Mouse (Mus musculus) stomach, embryonic 15.5 days (tissue): ENCODE data around the gene Dohh. TPM values are rescaled to one million over a fixed set of nuclear protein-coding genes. Genes with fewer than 3 reads are reported as not detected.

Source experiments
- ATAC-seq: fragments of 200-750 bp; cut with Nextera tagmentation; 2 replicates; pipeline ENCODE4 v1.8.0; 2017; ENCODE audit warnings: low read depth, moderate number of reproducible peaks, moderate TSS enrichment; ENCODE audit not compliant: insufficient read depth, low FRiP score
- H3K27ac ChIP-seq: fragments of 300-500 bp; sonication (generic); 2 replicates; pipeline ENCODE4 v1.5.1; 2015; ENCODE audit warnings: mild to moderate bottlenecking, inconsistent platforms
- H3K27me3 ChIP-seq: fragments of 300-500 bp; sonication (generic); replicated peaks from 2 replicates; pipeline ENCODE4 v1.6.1; 2015; ENCODE audit warnings: inconsistent platforms
- H3K36me3 ChIP-seq: fragments of 300-500 bp; sonication (generic); 2 replicates; pipeline ENCODE4 v1.6.1; 2015; ENCODE audit warnings: inconsistent platforms
- H3K4me1 ChIP-seq: fragments of 300-500 bp; sonication (generic); 2 replicates; pipeline ENCODE4 v1.6.1; 2015; ENCODE audit warnings: inconsistent platforms
- H3K4me2 ChIP-seq: fragments of 300-500 bp; sonication (generic); 2 replicates; pipeline ENCODE4 v1.6.1; 2015; ENCODE audit warnings: mild to moderate bottlenecking, inconsistent platforms
- H3K4me3 ChIP-seq: fragments of 300-500 bp; sonication (generic); replicated peaks from 2 replicates; pipeline ENCODE4 v1.5.1; 2015; ENCODE audit warnings: inconsistent platforms
- H3K9ac ChIP-seq: fragments of 300-500 bp; sonication (generic); 2 replicates; pipeline ENCODE4 v1.6.1; 2015; ENCODE audit warnings: inconsistent platforms
- H3K9me3 ChIP-seq: fragments of 300-500 bp; sonication (generic); 2 replicates; pipeline ENCODE4 v1.6.1; 2016; ENCODE audit warnings: inconsistent platforms
- WGBS: fragments of 180-500 bp; shearing (Covaris S2); methylation state at CpG from one replicate; pipeline ENCODE4 v1.1.7; 2015; 5-methylcytosine and 5-hydroxymethylcytosine counted together
- polyA plus RNA-seq: library from polyadenylated mRNA; unstranded; fragments of >200 nt; fragmentation: Nextera tagmentation; extraction: Ambion mirVana; gene quantifications from 2 replicates; pipeline ENCODE4 v1.2.1, GENCODE M21; 2015

Gene Dohh
- polyA plus RNA-seq, 1 experiment from 2014 or later, result 78.9 TPM

DNA sequence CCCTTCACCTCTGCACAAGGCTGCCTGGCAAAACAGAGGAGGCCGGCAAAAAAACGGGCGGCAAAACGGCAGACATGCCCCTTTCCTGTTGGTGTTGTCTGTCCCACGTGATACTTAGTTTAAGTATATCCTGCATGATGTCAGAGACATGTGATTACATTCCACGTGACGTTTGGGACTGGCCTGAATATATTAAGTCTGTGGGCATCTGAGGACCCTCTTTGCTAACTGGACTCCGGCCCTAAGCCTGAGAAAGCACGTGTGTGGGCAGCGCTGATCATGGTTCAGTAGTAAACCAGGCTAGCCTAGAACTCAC is 16.9 kb downstream of the Dohh start:
- Histone ChIP-seq H3K36me3 (peaks cover 19% of the 10 kb centered on the region; the same call in 1 of the 2 replicates), H3K27me3 (no peaks in the 10 kb centered on the region), H3K27ac (peak overlapping the region; percentile 89), H3K4me1 (peaks cover 29% of the 10 kb centered on the region), H3K9ac (no peak overlapping the region), H3K4me2 (no peak overlapping the region), H3K4me3 (no peak overlapping the region), H3K9me3 (no peaks in the 10 kb centered on the region)
- no peak for ATAC-seq
- WGBS, result 38% methylated on average over 10 of the region's 10 CpGs

DNA sequence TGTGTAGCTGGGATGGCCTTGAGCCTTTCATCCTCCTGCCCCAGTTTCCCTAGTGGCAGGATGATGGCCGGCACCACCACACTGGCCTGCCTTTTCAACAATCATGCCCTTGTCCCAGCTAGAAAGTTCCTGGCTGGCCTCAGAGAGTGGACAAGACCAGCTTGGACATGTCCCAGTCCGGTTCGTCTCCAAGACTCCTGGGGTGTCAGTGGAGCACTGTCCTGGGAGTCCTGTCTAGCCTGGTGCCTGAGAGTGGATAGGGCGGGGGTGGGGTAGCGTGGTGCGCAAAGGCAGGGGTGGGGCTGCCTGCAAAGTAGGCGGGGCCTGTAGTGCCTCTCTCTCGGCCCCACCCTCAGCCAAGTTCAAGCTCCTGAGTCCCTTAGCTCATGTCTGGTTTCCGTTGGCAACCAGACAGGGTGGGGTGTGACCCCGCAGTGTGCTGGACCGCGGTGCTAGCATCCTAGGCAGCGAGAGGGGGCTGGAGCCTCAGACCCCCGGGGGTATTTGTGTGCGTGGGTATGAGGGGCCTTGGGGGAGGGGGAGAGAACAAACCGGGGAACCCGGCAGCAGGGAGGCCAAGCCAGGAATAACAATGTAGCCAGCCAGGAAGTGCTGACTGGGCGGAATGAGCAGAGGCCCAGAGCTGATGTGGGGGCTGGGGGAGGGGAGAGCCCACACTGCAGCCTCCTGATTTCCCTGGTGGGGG is 17.4 kb downstream of the Dohh start:
- peak overlapping the region; percentile 89 for H3K27ac ChIP-seq
- 6% methylated on average over 17 of the region's 18 CpGs for WGBS
- H3K9ac ChIP-seq, result no peak overlapping the region
- peak overlapping the region; percentile 19; the same call in 1 of the 2 replicates for H3K4me3 ChIP-seq
- peak; percentile 75 for ATAC-seq
- H3K27me3 ChIP-seq, result no peaks in the 10 kb centered on the region
- peak overlapping the region; percentile 46 for H3K4me2 ChIP-seq
- H3K4me1 ChIP-seq, result peaks cover 29% of the 10 kb centered on the region
- H3K36me3 ChIP-seq, result peaks cover 19% of the 10 kb centered on the region; the same call in 1 of the 2 replicates
- no peaks in the 10 kb centered on the region for H3K9me3 ChIP-seq

DNA sequence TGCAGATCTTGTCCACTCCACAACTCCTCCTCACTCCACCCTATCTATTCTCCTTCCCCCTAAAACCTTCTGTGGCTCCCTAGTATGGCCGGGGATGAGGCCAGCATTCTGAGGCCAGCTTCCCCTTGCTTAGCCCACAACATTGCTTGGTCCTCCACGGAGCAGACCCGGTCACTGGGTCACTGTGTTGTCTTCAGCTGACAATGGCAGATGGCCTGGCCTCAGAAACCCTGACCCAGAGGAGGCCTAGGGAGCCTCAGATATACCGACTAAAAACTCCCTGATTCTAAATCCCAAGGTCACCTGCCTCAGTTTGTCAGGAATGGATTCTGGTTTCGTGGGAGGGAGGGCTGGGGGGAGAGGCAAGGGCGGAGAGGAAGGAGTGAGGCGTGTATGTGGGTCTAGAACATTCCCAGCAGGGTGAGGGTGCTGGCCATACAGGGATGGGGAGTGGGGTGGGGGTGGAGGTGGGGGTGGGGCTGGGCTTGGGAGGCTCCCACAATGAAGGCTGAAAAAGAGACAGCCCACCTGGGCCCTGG is 18.1 kb downstream of the Dohh start:
- no peak overlapping the region for H3K9ac ChIP-seq
- no peaks in the 10 kb centered on the region for H3K27me3 ChIP-seq
- WGBS, result 20% methylated on average over 7 of the region's 7 CpGs
- H3K36me3 ChIP-seq, result peaks cover 23% of the 10 kb centered on the region; the same call in 1 of the 2 replicates
- peaks cover 35% of the 10 kb centered on the region for H3K4me1 ChIP-seq
- H3K4me3 ChIP-seq, result no peak overlapping the region; the same call in 1 of the 2 replicates
- no peak for ATAC-seq
- H3K9me3 ChIP-seq, result no peaks in the 10 kb centered on the region
- peak overlapping the region; percentile 46; the same call in 1 of the 2 replicates for H3K4me2 ChIP-seq
- H3K27ac ChIP-seq, result peak overlapping the region; percentile 89

DNA sequence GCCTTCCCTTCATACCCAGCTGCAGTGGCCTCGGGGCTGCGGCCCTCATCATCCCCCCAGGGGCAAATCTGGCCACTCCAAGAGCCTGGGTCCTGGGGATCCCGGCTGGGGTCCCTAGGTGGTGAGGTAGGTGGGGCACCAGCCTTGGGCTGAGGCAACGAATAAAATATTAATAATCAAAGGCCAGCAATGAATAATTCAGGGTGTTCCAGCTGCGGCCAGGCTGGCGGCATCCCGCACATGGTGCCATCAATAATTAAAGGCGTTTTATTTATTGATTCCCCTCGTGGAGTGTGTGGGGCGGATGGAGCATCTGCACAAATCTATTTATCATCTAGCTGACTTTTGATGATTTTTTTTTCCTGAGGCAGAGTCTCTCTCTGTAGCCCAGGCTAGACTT is 19.3 kb downstream of the Dohh start:
- Histone ChIP-seq H3K9ac (no peak overlapping the region), H3K4me1 (peaks cover 48% of the 10 kb centered on the region), H3K9me3 (no peaks in the 10 kb centered on the region), H3K4me2 (no peak overlapping the region), H3K27me3 (0 out of 2 replicates have a peak, but pooled peaks cover 4% of the 10 kb centered on the region), H3K36me3 (peaks cover 30% of the 10 kb centered on the region; the same call in 1 of the 2 replicates), H3K27ac (peak overlapping the region; percentile 89), H3K4me3 (no peak overlapping the region)
- 66% methylated on average over 10 of the region's 10 CpGs for WGBS
- ATAC-seq, result no peak

DNA sequence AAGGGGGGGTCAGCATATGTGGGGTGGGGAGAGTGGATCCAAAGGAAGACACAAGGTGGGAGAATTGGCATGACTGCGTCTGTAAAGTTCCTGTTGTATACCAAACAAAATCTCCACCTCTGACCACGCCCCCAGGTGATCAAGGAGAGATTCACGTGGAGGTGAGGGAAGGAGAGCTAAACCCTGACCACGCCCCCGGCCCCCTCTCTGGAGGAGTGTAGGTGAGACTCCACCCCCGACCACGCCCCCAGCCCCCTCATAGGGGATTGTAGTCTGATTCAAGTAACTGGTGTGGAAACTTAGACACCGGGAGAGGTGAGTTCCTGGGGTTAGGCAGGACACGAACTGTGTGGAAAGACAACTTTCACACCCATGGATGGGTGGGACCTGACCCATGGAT is 19.9 kb downstream of the Dohh start:
- no peak for ATAC-seq

DNA sequence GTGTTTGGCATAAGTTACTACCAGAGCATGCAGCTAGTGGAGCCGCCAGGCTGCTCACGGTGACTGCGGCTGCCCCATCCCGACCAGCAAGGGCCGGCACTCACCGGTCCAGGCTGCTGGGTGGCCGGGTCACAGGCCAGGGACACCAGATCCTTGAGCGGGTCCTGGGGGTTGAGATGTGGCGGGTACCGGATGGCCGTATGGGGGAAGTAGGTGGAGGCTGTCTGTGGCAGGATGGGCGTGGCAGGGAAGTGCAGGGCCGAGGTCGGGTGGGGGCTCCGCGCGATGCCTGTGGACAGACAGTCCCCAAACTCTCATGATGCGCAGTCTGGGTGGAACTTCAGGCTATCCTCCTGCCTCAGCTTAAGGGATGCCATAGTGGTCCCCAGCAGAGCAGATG is 20.5 kb downstream of the Dohh start:
- H3K4me1 ChIP-seq, result peaks cover 58% of the 10 kb centered on the region
- H3K4me3 ChIP-seq, result no peak overlapping the region
- peaks cover 30% of the 10 kb centered on the region; the same call in 1 of the 2 replicates for H3K36me3 ChIP-seq
- H3K27ac ChIP-seq, result no peak overlapping the region
- WGBS, result 61% methylated on average over 18 of the region's 18 CpGs
- no peak overlapping the region for H3K4me2 ChIP-seq
- ATAC-seq, result no peak
- no peak overlapping the region for H3K9ac ChIP-seq
- H3K27me3 ChIP-seq, result 0 out of 2 replicates have a peak, but pooled peaks cover 4% of the 10 kb centered on the region
- H3K9me3 ChIP-seq, result no peaks in the 10 kb centered on the region

More for the DNA sequence above, 19.9 kb downstream of the Dohh start:
- Histone ChIP-seq H3K27ac (no peak overlapping the region), H3K4me3 (no peak overlapping the region), H3K27me3 (0 out of 2 replicates have a peak, but pooled peaks cover 4% of the 10 kb centered on the region), H3K36me3 (peaks cover 30% of the 10 kb centered on the region; the same call in 1 of the 2 replicates), H3K4me2 (no peak overlapping the region), H3K9ac (no peak overlapping the region), H3K9me3 (no peaks in the 10 kb centered on the region), H3K4me1 (peaks cover 53% of the 10 kb centered on the region)
- 34% methylated on average over 9 of the region's 9 CpGs for WGBS

DNA sequence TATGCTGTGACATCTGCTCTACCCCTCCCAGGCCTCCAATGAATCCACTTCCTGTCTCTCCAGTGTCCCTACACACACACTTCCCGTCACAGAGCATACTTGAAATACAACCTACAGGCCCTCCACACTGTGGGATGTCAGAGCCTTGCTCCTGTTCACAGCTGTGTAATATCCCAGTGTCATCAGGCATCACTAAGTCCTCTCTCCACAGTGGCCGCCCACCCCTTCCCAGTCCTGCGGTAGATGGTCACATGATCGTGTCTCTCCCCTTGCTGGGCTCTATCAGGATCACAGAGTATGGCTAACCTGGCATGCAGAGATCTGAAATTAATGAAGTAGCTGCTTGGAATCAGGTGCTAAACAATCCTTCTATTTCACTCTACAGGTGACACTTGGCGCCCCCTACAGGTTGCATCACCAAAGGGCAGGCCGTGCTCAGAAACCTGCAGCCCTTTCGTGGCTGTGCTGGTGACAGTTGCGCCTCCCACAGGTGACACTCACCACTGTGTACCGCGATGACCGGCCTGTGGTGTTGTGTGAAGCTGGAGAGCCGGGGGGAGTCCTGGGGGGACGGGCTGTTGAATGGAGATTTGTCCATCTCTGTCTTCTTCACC is 21.5 kb downstream of the Dohh start:
- Histone ChIP-seq H3K9me3 (no peaks in the 10 kb centered on the region), H3K9ac (no peak overlapping the region), H3K27ac (peak overlapping the region; percentile 4; the same call in 1 of the 2 replicates), H3K4me3 (no peak overlapping the region), H3K27me3 (0 out of 2 replicates have a peak, but pooled peaks cover 4% of the 10 kb centered on the region), H3K4me1 (peaks cover 66% of the 10 kb centered on the region), H3K4me2 (no peak overlapping the region), H3K36me3 (peaks cover 21% of the 10 kb centered on the region; the same call in 1 of the 2 replicates)
- WGBS, result 49% methylated on average over 13 of the region's 13 CpGs
- ATAC-seq, result no peak

DNA sequence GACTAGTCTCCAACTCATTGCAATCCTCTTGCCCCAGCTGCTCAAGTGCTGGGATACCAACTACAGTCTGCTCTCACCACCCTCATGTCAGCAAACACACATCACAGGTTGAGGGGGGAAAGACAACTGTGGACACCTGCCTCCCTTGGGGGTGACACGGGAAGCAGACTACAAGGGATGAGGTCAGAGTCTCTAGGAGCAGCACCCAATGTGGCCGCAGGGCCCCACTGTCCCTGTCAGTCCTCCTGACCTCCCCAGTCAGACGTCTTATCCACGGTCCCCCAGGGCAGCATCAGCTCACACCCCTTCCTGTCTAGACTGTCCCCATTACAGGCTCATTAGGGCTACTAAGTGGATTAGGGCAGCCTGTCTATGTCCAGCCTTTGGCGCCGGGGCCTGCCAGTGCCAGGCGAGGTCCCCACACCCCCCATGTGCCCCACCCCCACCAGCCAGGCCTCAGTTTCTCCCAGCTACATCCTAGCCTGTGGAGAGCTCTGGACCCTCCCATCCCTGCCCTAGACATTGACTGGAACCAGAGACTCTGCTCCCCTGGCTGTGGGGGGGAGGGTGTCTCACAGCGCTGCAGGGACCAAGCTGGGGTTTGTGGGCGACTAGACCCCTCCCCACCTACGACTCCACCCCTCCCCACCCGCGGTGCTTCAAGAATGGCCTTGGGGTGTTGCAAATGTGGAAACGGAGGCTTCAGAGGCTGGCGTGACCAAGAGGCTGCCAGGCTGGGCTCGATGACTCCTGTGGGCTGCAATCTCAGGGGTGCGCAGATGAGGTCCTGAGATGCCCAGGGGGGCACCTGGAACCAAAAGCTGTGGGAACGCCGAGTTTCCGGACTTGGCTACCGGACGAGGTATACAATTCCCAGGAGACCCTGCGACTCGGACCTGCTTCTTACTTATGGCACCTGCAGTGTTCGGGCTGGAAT is 22.5 kb downstream of the Dohh start:
- peaks cover 69% of the 10 kb centered on the region for H3K4me1 ChIP-seq
- H3K9me3 ChIP-seq, result no peaks in the 10 kb centered on the region
- H3K27ac ChIP-seq, result no peak overlapping the region
- H3K36me3 ChIP-seq, result peaks cover 19% of the 10 kb centered on the region; the same call in 1 of the 2 replicates
- 51% methylated on average over 24 of the region's 24 CpGs for WGBS
- 0 out of 2 replicates have a peak, but pooled peaks cover 4% of the 10 kb centered on the region for H3K27me3 ChIP-seq
- H3K4me2 ChIP-seq, result peak overlapping the region; percentile 38
- ATAC-seq, result no peak
- H3K9ac ChIP-seq, result no peak overlapping the region
- H3K4me3 ChIP-seq, result peak overlapping the region; percentile 16

DNA sequence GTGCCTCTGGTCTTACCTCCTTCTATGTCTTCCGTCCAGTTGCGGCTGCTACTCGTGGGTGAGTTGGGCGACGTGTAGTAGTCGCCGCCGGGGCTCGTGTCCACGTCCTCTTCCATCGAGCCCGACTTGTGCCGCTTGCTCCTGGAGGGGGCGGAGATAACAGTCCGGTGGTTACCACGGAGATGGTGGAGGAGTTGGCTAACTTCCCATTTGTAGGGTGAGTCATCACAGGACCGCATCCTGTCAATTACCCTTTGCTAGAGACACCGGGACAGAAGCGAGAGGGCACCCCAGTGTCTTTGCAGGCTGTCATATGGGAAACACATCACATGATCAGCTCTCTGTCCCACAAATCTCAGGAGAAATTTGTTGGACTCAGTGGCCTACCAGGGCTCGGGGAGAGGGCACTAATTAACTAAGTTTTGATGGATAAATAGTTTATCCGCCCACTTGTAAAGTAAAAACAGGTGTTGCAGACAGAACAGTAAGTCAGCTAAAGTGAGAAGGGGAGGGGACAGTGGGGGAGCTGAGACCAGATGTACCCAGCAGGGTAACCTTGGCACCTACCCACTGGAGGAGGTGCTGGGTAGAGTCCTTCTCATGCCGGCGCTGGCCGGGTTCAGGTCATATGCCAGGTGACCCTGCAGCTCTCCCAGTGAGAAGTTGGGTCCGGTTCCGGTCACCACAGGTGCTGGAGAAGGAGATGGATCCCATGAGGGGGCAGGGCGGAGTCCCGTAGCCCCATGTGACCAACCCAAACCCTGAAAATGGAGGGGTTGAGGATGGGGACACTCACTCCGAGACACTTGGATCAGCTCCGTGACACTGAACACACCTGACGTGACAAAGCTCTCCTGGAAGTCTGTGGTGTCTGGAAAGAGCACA is 23.6 kb downstream of the Dohh start:
- 0 out of 2 replicates have a peak, but pooled peaks cover 4% of the 10 kb centered on the region for H3K27me3 ChIP-seq
- ATAC-seq, result no peak
- peaks cover 69% of the 10 kb centered on the region for H3K4me1 ChIP-seq
- WGBS, result 29% methylated on average over 31 of the region's 31 CpGs
- no peak overlapping the region for H3K9ac ChIP-seq
- peaks cover 19% of the 10 kb centered on the region; the same call in 1 of the 2 replicates for H3K36me3 ChIP-seq
- 0 out of 2 replicates have a peak overlapping the region, but pooled peaks have one; percentile 3 for H3K27ac ChIP-seq
- H3K9me3 ChIP-seq, result no peaks in the 10 kb centered on the region
- peak overlapping the region; percentile 16 for H3K4me3 ChIP-seq
- peak overlapping the region; percentile 38 for H3K4me2 ChIP-seq

DNA sequence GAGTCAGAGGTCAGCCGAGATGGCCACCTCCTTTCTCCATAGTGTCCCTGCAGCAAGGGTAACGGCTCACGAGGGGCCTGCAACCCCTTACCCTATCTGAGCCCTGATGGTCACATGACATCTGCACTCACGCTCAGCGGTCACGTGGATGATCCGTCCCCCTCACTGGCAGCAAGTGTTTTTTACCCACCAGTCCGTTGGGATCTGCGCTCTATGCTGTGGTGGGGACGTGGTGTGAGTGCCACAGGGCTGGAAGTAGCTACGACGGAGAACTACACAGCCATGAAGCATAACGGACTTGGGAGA is 24.1 kb downstream of the Dohh start:
- Histone ChIP-seq H3K9ac (no peak overlapping the region), H3K27me3 (0 out of 2 replicates have a peak, but pooled peaks cover 4% of the 10 kb centered on the region), H3K36me3 (peaks cover 19% of the 10 kb centered on the region; the same call in 1 of the 2 replicates), H3K9me3 (no peaks in the 10 kb centered on the region), H3K27ac (0 out of 2 replicates have a peak overlapping the region, but pooled peaks have one; percentile 3), H3K4me1 (peaks cover 69% of the 10 kb centered on the region), H3K4me2 (no peak overlapping the region; the same call in 1 of the 2 replicates), H3K4me3 (no peak overlapping the region)
- 49% methylated on average over 13 of the region's 13 CpGs for WGBS
- ATAC-seq, result no peak
